Mouse (Mus musculus) E14TG2a.4 (cell line): ENCODE results near the gene Kcnmb2.

ENCODE experiments used
- CTCF ChIP-seq: conservative IDR thresholded peaks from 2 replicates; pipeline ENCODE4 v1.5.1; 2014; ENCODE audit warnings: low read length
- NANOG ChIP-seq: IDR thresholded peaks from 2 replicates; pipeline ENCODE4 v1.6.1; 2014; ENCODE audit warnings: borderline replicate concordance, low read length, mixed read lengths
- POU5F1 ChIP-seq: IDR thresholded peaks from 2 replicates; pipeline ENCODE4 v1.6.1; 2014; ENCODE audit warnings: low read length, borderline replicate concordance

GRCm38 (mm10) chr3:32048777-32049176 is 146.5 kb downstream of the Kcnmb2 start:
- no peak for TF ChIP-seq CTCF
- TF ChIP-seq NANOG = no peak
- TF ChIP-seq POU5F1 = no peak
